Mouse (Mus musculus) heart, postnatal 0 days (tissue): ENCODE measurements around the gene Smyd3.

Experiments
- CTCF ChIP-seq: IDR thresholded peaks from 2 replicates; pipeline ENCODE4 v1.5.1; 2016; ENCODE audit warnings: antibody characterized with exemption, control low read depth, low read depth
- EP300 ChIP-seq: IDR thresholded peaks from 2 replicates; pipeline ENCODE4 v1.6.1; 2016; ENCODE audit warnings: antibody characterized with exemption, low read depth

- TF ChIP-seq CTCF = no peak
- no peak for TF ChIP-seq EP300
These were observed 520.0 kb downstream of the Smyd3 start for GRCm38 (mm10) chr1:178997870-178998269.
